In genomic region chr17:29080758-29081617, GRCm38 (mm10) we compare ENCODE assay signal across 8 mouse cellular contexts. TPM values are rescaled to one million over a fixed set of nuclear protein-coding genes. Genes with fewer than 3 reads are reported as not detected.
DNase-seq lines count a peak whose midpoint lies in the region; ATAC-seq and TF ChIP-seq lines count a peak whose summit lies in the region.

No protein-coding gene starts in this region.

- no peak overlapping the region for H3K9ac ChIP-seq in forebrain, embryonic 15.5 days (replicated peaks)

- H3K36me3 ChIP-seq in E14TG2a.4 (ENCODE audit: insufficient read depth, low read length) = peaks cover 9% of the 10 kb centered on the region
- H3K36me3 ChIP-seq in forebrain, embryonic 15.5 days = no peaks in the 10 kb centered on the region
- H3K36me3 ChIP-seq in midbrain, embryonic 10.5 days = no peaks in the 10 kb centered on the region

- 7% methylated on average over 23 of the region's 23 CpGs for WGBS in forebrain, embryonic 15.5 days
- WGBS in midbrain, embryonic 10.5 days = 3% methylated on average over 23 of the region's 23 CpGs

- peak overlapping the region; percentile 49; the same call in 1 of the 2 replicates for H3K27ac ChIP-seq in forebrain, embryonic 15.5 days (replicated peaks)
- peak overlapping the region; percentile 43; the same call in 1 of the 2 replicates for H3K27ac ChIP-seq in midbrain, embryonic 10.5 days (replicated peaks)

- no peak for TF ChIP-seq CTCF in E14TG2a.4 (conservative IDR thresholded peaks at IDR 0.05; ENCODE audit: low read length)

- ATAC-seq in frontal cortex, adult (ENCODE audit: low TSS enrichment) = 0 out of 2 replicates have a peak, but pooled peaks have one; percentile 35
- ATAC-seq in forebrain, embryonic 15.5 days (replicated peaks) = 0 out of 2 replicates have a peak, but pooled peaks have one; percentile 41
- ATAC-seq in erythroblast, adult 5-6 weeks (replicated peaks; ENCODE audit: low FRiP score, poor library complexity, severe bottlenecking) = no peak

- no peak for DNase-seq in frontal cortex, postnatal 36 days (ENCODE audit: low spot score in 2 of 2)
- DNase-seq in midbrain, embryonic 10.5 days (ENCODE audit: low spot score) = no peak
- DNase-seq in ovary, postnatal 10 days (ENCODE audit: low spot score) = no peak
- no peak for DNase-seq in left cerebral cortex, adult 11 months (ENCODE audit: low spot score)

- H3K27me3 ChIP-seq in E14TG2a.4 (ENCODE audit: insufficient read depth, low read length) = no peaks in the 10 kb centered on the region
- H3K27me3 ChIP-seq in forebrain, embryonic 15.5 days = peaks cover 4% of the 10 kb centered on the region; the same call in 1 of the 2 replicates
- H3K27me3 ChIP-seq in midbrain, embryonic 10.5 days (ENCODE audit: low read depth, poor library complexity, severe bottlenecking) = peaks cover 47% of the 10 kb centered on the region

- H3K9me3 ChIP-seq in E14TG2a.4 (ENCODE audit: low read length) = no peaks in the 10 kb centered on the region
- no peaks in the 10 kb centered on the region for H3K9me3 ChIP-seq in forebrain, embryonic 15.5 days
- 0 out of 2 replicates have a peak, but pooled peaks cover 4% of the 10 kb centered on the region for H3K9me3 ChIP-seq in midbrain, embryonic 10.5 days (replicated peaks)

- peak overlapping the region; percentile 26 for H3K4me2 ChIP-seq in forebrain, embryonic 15.5 days (replicated peaks)

- H3K4me1 ChIP-seq in E14TG2a.4 (replicated peaks; ENCODE audit: low read depth, low read length) = peaks cover 76% of the 10 kb centered on the region
- H3K4me1 ChIP-seq in forebrain, embryonic 15.5 days = peaks cover 25% of the 10 kb centered on the region
- peaks cover 36% of the 10 kb centered on the region for H3K4me1 ChIP-seq in midbrain, embryonic 10.5 days

- H3K4me3 ChIP-seq in E14TG2a.4 (replicated peaks; ENCODE audit: low read length) = peak overlapping the region; percentile 61
- H3K4me3 ChIP-seq in forebrain, embryonic 15.5 days = no peak overlapping the region
- H3K4me3 ChIP-seq in midbrain, embryonic 10.5 days = peak overlapping the region; percentile 25

RNA-seq across cellular contexts. Expression of gene Cdkn1a, which starts 9.8 kb away (rescaled TPM):
- 39.2 and 39.4 TPM in 2 replicates for polyA plus RNA-seq in forebrain, embryonic 15.5 days (2015; fragmentation: Nextera tagmentation; extraction: Ambion mirVana)
- polyA plus RNA-seq in midbrain, embryonic 10.5 days (2016; fragmentation: Nextera tagmentation; extraction: Ambion mirVana) = 19.1 and 24.8 TPM in 2 replicates
- 0.63 and 4.6 TPM in 2 replicates for total RNA-seq in erythroblast, adult 5-6 weeks (2015; ENCODE audit: low replicate concordance)
- total RNA-seq in erythroblast, adult 5-6 weeks (2017; ENCODE audit: low replicate concordance) = 0.34 and 0.42 TPM in 2 replicates

RNA-seq across cellular contexts. Expression of gene Rab44, which starts 33.0 kb away (rescaled TPM):
- 0.05 TPM in 1 of 2 replicates, not detected in the other for polyA plus RNA-seq in forebrain, embryonic 15.5 days (2015; fragmentation: Nextera tagmentation; extraction: Ambion mirVana)
- 0.06 and 0.47 TPM in 2 replicates for polyA plus RNA-seq in midbrain, embryonic 10.5 days (2016; fragmentation: Nextera tagmentation; extraction: Ambion mirVana)
- 34.8 and 43.7 TPM in 2 replicates for total RNA-seq in erythroblast, adult 5-6 weeks (2015; ENCODE audit: low replicate concordance)
- total RNA-seq in erythroblast, adult 5-6 weeks (2017; ENCODE audit: low replicate concordance) = 31.5 and 38.7 TPM in 2 replicates

RNA-seq across cellular contexts. Expression of gene Srsf3, which starts 48.6 kb away (rescaled TPM):
- polyA plus RNA-seq in forebrain, embryonic 15.5 days (2015; fragmentation: Nextera tagmentation; extraction: Ambion mirVana) = 594 and 620 TPM in 2 replicates
- 789 and 839 TPM in 2 replicates for polyA plus RNA-seq in midbrain, embryonic 10.5 days (2016; fragmentation: Nextera tagmentation; extraction: Ambion mirVana)
- 154 and 174 TPM in 2 replicates for total RNA-seq in erythroblast, adult 5-6 weeks (2015; ENCODE audit: low replicate concordance)
- total RNA-seq in erythroblast, adult 5-6 weeks (2017; ENCODE audit: low replicate concordance) = 208 and 211 TPM in 2 replicates
